Mouse (Mus musculus): ENCODE results near the gene Rab7b.

Gene Rab7b

DNA sequence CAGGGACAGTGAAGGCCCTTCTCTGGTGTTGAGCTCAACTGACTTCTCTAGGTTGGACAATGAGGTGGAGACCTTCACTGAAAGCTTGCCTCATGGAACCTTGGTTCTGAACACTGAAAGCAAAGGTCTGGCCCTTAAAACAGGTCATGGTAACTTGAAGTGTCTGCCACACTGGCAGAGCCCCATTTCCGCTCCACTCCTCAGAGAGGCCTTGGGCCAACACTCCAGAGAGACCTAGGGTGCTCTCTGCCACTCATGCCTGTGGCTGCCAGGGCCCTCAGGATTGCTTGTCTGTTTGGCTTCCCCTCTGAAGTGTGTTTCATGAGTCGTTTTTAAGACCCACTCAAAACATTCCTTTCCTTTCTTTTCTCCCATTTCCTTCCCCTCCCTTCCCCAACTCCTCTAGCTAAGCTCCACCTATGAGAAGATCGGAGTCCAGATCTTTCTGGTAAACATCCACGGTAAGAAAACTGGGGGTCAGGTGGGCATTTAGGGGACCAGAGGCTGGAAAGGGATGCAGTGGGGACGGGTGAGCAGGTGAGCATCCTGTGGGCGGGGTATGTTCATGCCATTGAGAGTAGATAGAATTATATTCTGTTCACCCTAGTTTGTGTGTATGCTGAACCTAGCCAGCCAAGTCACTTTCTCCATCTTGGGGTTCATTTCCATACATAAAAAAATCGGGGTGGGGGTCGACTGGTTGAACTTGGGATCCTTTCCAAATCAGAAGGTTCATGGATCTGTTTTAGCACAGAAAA lies 76.3 kb downstream of the Rab7b start:
- no peak for DNase-seq (ENCODE audit: extremely low spot score, low read depth, low spot score)

Measured in hindlimb bud, embryonic 11.5 days (tissue).